Mouse (Mus musculus) kidney, adult 8-10 months (tissue): ENCODE data around the gene Fam198b.

Source experiments
- DNase-seq, 2 experiments: peaks; one replicate each; pipeline ENCODE4 v3.0.0; 2022

The Fam198b gene

GRCm38 (mm10) chr3:79884305-79884704 lies at the start of gene Fam198b:
Fam198b (plus strand) TSS chr3:79884533.
- no peak for DNase-seq

- peak in 1 of 2 experiments; percentile 20 for DNase-seq
Observed at GRCm38 (mm10) chr3:79838751-79839150, 45.6 kb upstream of the Fam198b start.

- DNase-seq = no peak
Observed at GRCm38 (mm10) chr3:79841475-79841874, 42.9 kb upstream of the Fam198b start.

- DNase-seq = peak; percentile 75 to 76
Observed at GRCm38 (mm10) chr3:79842165-79842564, 42.2 kb upstream of the Fam198b start.

- DNase-seq = peak; percentile 68 to 80
Observed at GRCm38 (mm10) chr3:79842616-79843016, 41.7 kb upstream of the Fam198b start.

- no peak for DNase-seq
Observed at GRCm38 (mm10) chr3:79843999-79844398, 40.3 kb upstream of the Fam198b start.

- DNase-seq = no peak
Observed at GRCm38 (mm10) chr3:79846633-79847032, 37.7 kb upstream of the Fam198b start.

- no peak for DNase-seq
Observed at GRCm38 (mm10) chr3:79848841-79849240, 35.5 kb upstream of the Fam198b start.

GRCm38 (mm10) chr3:79849621-79850020 lies 34.7 kb upstream of the Fam198b start:
- peak; percentile 76 to 80 for DNase-seq

GRCm38 (mm10) chr3:79850656-79851055 lies 33.7 kb upstream of the Fam198b start:
- no peak for DNase-seq

GRCm38 (mm10) chr3:79852108-79852507 lies 32.2 kb upstream of the Fam198b start:
- DNase-seq = no peak

- no peak for DNase-seq
Observed at GRCm38 (mm10) chr3:79852654-79853166, 31.6 kb upstream of the Fam198b start, which contains the start of gene Tmem144. Tmem144 (minus strand) TSS chr3:79852773.

- no peak for DNase-seq
Observed at GRCm38 (mm10) chr3:79857780-79858179, 26.6 kb upstream of the Fam198b start.

GRCm38 (mm10) chr3:79858221-79858620 lies 26.1 kb upstream of the Fam198b start:
- no peak for DNase-seq

- DNase-seq = peak in 1 of 2 experiments; percentile 22
Observed at GRCm38 (mm10) chr3:79864824-79865223, 19.5 kb upstream of the Fam198b start.

GRCm38 (mm10) chr3:79866089-79866488 lies 18.2 kb upstream of the Fam198b start:
- peak in 1 of 2 experiments; percentile 64 for DNase-seq

GRCm38 (mm10) chr3:79866526-79866925 lies 17.8 kb upstream of the Fam198b start:
- no peak for DNase-seq

GRCm38 (mm10) chr3:79867121-79867709 lies 17.1 kb upstream of the Fam198b start:
- no peak for DNase-seq

GRCm38 (mm10) chr3:79875471-79875870 lies 8.9 kb upstream of the Fam198b start:
- no peak for DNase-seq

- no peak for DNase-seq
Observed at GRCm38 (mm10) chr3:79878350-79878749, 6.0 kb upstream of the Fam198b start.

- no peak for DNase-seq
Observed at GRCm38 (mm10) chr3:79879246-79879645, 5.1 kb upstream of the Fam198b start.

- no peak for DNase-seq
Observed at GRCm38 (mm10) chr3:79881645-79882044, 2.7 kb upstream of the Fam198b start.

GRCm38 (mm10) chr3:79883092-79883491 lies 1.2 kb upstream of the Fam198b start:
- peak; percentile 35 to 72 for DNase-seq

- peak in 1 of 2 experiments; percentile 58 for DNase-seq
Observed at GRCm38 (mm10) chr3:79884761-79885189, 442 bp downstream of the Fam198b start.
